Mouse (Mus musculus): ENCODE results near the gene Dhcr24.

Gene Dhcr24

GRCm38 (mm10) chr4:106560213-106560845 lies 509 bp upstream of the Dhcr24 start:
- peak; percentile 68 for DNase-seq

- DNase-seq, result no peak
These were observed 1.2 kb downstream of the Dhcr24 start for GRCm38 (mm10) chr4:106562006-106562405.

GRCm38 (mm10) chr4:106562837-106563790 lies 2.3 kb downstream of the Dhcr24 start:
- peak; percentile 69 for DNase-seq

GRCm38 (mm10) chr4:106564161-106564560 lies 3.3 kb downstream of the Dhcr24 start:
- no peak for DNase-seq

DNA sequence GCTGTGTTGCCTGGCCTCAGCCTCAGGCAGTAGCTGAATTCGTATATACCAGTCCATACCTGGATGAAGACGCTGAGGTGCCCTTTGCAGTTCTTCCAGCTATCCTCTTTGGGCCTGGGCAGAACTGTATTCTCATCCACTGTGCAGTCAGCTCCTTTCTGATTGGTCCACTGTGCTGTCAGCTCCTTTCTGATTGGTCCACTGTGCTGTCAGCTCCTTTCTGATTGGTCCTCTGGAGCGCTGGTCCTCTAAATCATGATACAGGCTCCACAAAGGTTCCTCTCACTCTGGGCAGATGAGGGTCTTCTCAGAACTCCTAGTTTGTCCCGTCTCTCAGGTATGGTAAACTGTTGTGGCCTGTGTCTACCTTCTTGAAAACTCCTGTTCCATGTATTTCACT lies 8.8 kb downstream of the Dhcr24 start:
- DNase-seq, result no peak

GRCm38 (mm10) chr4:106571081-106571724 lies 10.4 kb downstream of the Dhcr24 start:
- no peak for DNase-seq

- no peak for DNase-seq
These were observed 14.2 kb downstream of the Dhcr24 start for GRCm38 (mm10) chr4:106575022-106575421.

DNA sequence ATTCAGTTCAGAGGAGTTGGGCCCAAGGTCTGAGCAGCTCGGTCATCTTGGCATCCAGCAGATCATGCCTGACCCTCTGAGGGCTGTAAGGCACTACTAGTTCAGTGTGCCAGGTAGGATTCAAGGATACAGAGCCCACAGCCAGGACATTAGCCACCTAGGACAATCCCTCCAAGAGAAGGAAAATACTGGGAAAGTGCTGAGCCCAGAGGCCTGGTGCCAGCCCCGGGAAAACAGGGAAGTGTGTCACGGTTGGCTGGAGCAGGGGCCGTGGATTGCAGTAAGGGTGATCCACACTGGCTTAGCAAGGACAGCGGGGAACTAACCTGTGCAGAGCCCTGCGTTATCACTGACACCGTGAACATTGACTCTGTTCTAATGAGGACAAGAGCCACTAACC lies 16.7 kb downstream of the Dhcr24 start:
- DNase-seq, result peak; percentile 67

- no peak for DNase-seq
These were observed 20.5 kb downstream of the Dhcr24 start for GRCm38 (mm10) chr4:106581176-106581864.

DNA sequence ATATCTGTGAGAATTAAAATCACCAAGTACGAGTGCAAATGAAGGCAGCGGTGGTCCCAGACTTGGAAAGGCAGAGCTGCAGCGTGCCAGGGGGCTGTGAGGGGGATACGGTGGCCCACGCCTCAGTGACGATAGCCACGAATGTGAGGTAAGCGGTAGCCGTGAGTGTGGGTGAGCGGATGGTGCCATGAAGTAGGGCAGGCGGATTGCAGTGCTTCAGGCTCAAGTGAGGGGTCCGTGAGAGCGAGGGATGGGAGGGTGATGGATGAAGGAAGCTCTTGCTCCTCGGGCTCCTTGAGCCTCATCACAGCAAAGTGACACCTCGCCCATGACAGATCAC lies 21.0 kb downstream of the Dhcr24 start:
- no peak for DNase-seq

DNA sequence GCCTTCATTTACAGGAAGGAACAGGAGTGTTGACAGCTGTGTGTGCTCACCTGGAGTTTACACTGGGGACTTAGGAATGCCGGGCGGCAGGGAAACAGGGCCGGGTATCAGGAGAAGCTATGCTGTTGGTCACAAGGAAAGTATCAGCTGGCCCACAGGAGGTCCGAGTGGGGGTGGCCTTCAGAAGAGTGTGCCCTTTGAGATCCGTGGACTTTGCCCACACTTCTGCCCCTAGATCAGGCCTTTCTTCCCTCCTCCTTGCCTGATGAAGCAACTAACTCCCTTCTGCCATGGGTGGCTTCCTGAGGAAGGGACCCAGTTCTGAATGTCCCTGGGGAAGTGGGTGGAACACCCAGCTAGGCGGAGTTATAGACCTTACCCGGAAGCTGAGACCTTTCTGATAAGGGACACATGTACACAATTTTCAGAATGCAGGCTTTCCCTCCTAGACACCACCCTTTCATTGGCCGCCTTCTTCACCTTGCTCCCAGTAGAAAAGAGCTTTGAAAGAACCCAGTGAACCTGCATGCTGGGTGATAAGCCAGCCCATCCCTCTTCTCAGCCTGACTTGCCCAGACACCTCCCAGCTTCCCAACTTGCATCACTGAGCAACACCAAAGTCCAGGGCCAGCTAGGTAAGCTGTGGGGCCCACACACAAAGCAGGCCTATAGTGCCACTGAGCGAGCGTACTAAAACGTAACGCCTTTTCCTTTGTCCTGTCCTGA lies 21.8 kb downstream of the Dhcr24 start:
- peak; percentile 88 for DNase-seq

- no peak for DNase-seq
These were observed 23.8 kb downstream of the Dhcr24 start for GRCm38 (mm10) chr4:106584665-106585064.

GRCm38 (mm10) chr4:106587075-106587474 lies 26.2 kb downstream of the Dhcr24 start:
- peak; percentile 90 for DNase-seq

DNA sequence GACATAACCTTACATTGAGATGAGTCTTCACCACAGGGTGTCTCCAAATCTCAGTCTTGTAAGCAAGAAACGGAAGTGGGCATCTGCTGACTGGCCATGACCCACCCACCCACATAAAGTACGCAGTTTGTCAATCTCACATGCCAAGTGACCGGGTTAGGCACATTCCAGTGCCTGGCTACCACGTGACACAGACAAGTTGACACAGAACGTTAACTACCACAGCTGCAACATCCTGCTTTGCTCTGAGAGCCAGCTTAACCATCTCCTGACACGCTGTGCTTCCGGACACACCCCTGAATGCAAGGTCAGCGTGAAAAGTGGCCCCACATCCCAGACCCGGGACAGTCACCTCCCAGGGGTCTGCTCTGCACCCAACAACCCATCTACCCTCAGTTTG lies 29.3 kb downstream of the Dhcr24 start:
- DNase-seq, result peak; percentile 35

DNA sequence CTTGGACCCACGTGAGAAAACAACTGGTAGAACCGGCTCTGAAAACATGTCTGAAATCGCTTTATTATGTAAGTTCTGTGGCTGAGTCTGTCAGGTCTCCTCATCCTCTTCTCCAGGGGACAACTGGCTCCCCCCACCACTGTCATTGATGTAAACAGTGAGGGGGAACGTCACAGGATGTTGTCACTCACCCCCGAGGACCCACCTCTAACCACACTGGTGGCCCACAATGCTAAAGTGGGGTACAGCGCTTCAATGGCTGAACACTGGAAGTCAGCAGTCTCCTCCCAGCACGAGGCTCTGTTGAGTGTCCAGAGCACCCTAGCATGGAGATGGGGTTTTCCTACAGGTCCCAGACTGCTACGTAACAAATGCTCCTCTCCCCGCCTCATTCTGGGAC lies 30.0 kb downstream of the Dhcr24 start:
- DNase-seq, result no peak

DNA sequence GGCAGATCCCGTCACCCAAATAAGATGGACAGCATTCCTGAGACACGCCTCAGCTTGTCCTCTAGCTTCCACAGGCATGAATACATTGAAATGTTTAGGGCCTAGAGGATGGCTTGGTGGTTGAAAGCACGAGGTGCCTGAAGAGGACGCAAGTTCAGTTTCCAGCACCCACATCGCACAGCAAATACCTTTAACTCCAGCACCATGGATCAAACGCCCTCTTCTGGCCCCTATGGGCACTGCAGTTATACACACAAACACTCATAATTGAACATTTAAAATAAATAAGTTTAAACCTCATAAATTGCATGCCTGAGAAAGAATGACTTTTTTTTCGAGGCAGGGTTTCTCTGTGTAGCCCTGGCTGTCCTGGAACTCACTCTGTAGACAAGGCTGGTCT lies 32.8 kb downstream of the Dhcr24 start:
- DNase-seq, result no peak

DNA sequence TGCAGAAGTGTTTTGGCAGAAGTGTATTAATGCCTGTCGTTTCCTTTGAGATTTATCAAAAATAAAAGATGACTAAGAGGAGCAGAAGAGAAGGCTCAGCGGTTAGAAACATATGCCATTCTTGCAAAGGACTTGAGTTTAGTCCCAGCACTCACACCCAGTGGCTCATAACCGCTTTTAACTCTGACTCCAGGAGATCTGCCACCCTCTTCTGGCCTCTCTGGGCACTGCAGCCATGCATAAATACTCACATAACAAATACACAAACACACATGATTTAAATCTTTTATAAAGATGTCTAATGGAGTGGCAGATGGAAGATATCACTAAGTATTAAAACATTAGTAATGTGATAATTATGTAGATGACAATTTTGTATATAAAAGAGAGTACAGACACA lies 35.4 kb downstream of the Dhcr24 start:
- no peak for DNase-seq

DNA sequence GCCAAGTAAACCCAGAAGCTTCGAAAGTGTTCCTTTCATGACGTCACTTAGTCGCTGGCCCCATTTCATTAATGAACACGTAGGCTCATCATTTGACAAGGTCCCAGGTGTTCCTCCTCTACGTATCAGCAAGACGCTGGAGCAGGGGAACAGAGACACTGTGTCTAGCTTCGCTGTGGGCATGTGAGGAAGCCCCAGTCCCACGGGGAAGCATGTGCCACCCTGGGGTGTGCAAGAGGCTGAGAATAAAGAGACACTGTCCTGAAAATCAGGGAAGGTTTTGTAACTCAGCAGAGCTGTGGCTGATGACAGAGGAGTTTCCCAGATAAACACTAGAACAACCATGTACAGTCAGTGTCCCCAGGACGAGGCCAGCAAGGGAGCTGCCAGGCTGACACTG lies 36.2 kb downstream of the Dhcr24 start:
- DNase-seq, result no peak

- DNase-seq, result no peak
These were observed 36.9 kb downstream of the Dhcr24 start for GRCm38 (mm10) chr4:106597741-106598140.

DNA sequence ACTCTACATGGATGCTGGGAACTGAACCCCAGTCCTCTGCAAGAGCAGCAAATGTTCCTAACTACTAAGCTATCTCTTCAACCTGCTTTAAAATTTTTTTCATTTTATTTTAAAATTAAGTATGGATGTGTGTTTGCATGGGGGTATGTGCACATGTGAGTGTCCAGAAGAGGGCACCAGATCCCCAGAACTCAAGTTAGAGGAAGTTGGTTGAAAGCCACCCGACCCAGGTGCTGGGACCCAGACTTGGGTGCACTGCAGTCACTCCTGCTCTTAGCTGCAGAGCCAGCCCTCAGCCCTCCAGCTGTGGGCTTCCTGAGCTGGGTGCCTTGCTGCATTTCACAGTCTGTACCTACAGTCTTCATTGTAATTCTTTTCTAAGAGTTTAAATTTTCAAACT lies 38.6 kb downstream of the Dhcr24 start:
- DNase-seq, result no peak

DNA sequence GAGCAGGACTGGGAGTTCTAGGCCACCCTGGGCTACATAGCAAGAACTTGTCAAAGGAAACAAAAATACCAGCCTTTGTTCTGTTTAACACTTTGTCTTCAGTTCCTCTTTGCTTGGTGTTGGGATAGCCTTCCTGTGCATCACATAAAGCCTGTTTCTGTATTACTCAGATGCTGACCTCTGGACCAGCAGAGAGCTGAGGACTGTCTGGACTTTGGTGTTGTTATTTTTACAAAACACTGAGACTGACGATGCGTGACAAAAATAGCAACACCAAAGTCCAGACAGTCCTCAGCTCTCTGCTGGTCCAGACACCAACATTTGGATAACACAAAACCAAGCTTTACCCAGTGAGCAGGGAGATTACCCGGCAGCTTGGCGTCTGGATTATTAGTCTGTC lies 39.9 kb downstream of the Dhcr24 start:
- DNase-seq, result peak; percentile 70
